ENCODE assay signal across 14 mouse cellular contexts in the genomic region with DNA sequence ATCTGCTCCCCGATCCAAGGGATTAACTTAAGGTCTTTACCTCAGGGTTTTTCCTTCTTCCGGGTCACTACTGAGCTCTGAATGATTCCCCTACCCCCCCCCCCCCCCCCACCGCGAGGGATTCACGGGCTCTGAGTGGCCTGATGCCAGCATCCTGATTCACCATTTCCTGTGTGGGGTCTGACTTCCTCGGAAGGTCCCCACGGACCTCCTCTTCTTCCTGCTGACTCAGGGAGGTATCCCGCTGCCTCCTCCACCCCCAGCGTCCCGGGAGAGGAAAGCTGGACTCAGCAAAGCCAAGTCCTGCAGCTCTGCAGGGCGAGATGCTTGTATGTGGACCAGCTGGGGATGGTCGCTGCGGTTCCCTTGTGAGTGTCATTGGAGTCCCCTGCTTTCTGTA.
DNase-seq lines count a peak whose midpoint lies in the region; ATAC-seq and TF ChIP-seq lines count a peak whose summit lies in the region.
"Had no signal": no experiment of that assay in that cellular context is flagged by ENCODE, and none has a peak within 500 bp of the region (broad histone marks: within the 10 kb centered on the region; RNA-seq: fewer than 3 reads in every experiment).

No protein-coding gene starts in this region.

- peaks cover 4% of the 10 kb centered on the region; the same call in 1 of the 2 replicates for H3K4me1 ChIP-seq in kidney, adult 2 months (ENCODE audit: control insufficient read depth, insufficient read depth, low read length)
- no peaks in the 10 kb centered on the region for H3K4me1 ChIP-seq in intestine, postnatal 0 days (replicated peaks; ENCODE audit: control insufficient read depth, insufficient read depth, low read length)
- H3K4me1 ChIP-seq: forebrain, embryonic 13.5 days; intestine, embryonic 15.5 days; midbrain, embryonic 15.5 days; neural tube, embryonic 13.5 days had no signal

- ATAC-seq in intestine, postnatal 0 days, result no peak
- ATAC-seq: forebrain, embryonic 13.5 days; intestine, embryonic 15.5 days; midbrain, embryonic 15.5 days had no signal

- H3K4me3 ChIP-seq in kidney, adult 2 months (ENCODE audit: insufficient read depth, low read depth, low read length), result no peak overlapping the region
- no peak overlapping the region for H3K4me3 ChIP-seq in intestine, postnatal 0 days (ENCODE audit: low read depth, low read length)
- H3K4me3 ChIP-seq: embryonic facial prominence, embryonic 13.5 days; forebrain, embryonic 13.5 days; intestine, embryonic 15.5 days; midbrain, embryonic 15.5 days; neural tube, embryonic 13.5 days had no signal

- WGBS in kidney, adult 2 months, result 50% methylated on average over 13 of the region's 13 CpGs
- whole genome bisulfite sequencing in intestine, postnatal 0 days, result 57% methylated on average over 12 of the region's 13 CpGs

- no peaks in the 10 kb centered on the region for H3K36me3 ChIP-seq in kidney, adult 2 months (ENCODE audit: control insufficient read depth, insufficient read depth, low read length)
- H3K36me3 ChIP-seq in intestine, postnatal 0 days (ENCODE audit: control insufficient read depth, insufficient read depth), result no peaks in the 10 kb centered on the region
- H3K36me3 ChIP-seq: embryonic facial prominence, embryonic 13.5 days; intestine, embryonic 15.5 days; midbrain, embryonic 15.5 days; neural tube, embryonic 13.5 days had no signal

- no peak overlapping the region for H3K9ac ChIP-seq in intestine, postnatal 0 days (ENCODE audit: low read depth, low read length)
- H3K9ac ChIP-seq: embryonic facial prominence, embryonic 13.5 days; forebrain, embryonic 13.5 days; intestine, embryonic 15.5 days; liver, embryonic 14.5 days; midbrain, embryonic 15.5 days; neural tube, embryonic 13.5 days had no signal

- no peak for TF ChIP-seq CTCF in kidney, adult 2 months (conservative IDR thresholded peaks at IDR 0.05; ENCODE audit: insufficient read depth, insufficient read length, low read depth, low read length)
- TF ChIP-seq CTCF in intestine, postnatal 0 days (IDR thresholded peaks at IDR 0.05; ENCODE audit: low read depth), result no peak

- no peak for TF ChIP-seq POLR2A in kidney, adult 2 months (IDR thresholded peaks at IDR 0.05; ENCODE audit: low read depth, low read length)

- H3K27ac ChIP-seq in kidney, adult 2 months (ENCODE audit: insufficient read depth, low read depth, low read length), result no peak overlapping the region
- no peak overlapping the region for H3K27ac ChIP-seq in intestine, postnatal 0 days (ENCODE audit: low read depth, low read length)
- H3K27ac ChIP-seq: embryonic facial prominence, embryonic 13.5 days; forebrain, embryonic 13.5 days; intestine, embryonic 15.5 days; liver, embryonic 14.5 days; midbrain, embryonic 15.5 days; neural tube, embryonic 13.5 days had no signal

- H3K27me3 ChIP-seq in kidney, adult 2 months (replicated peaks; ENCODE audit: control insufficient read depth, insufficient read depth, low read length), result no peaks in the 10 kb centered on the region
- H3K27me3 ChIP-seq in intestine, postnatal 0 days (replicated peaks; ENCODE audit: control insufficient read depth, insufficient read depth, low read length), result no peaks in the 10 kb centered on the region
- H3K27me3 ChIP-seq: embryonic facial prominence, embryonic 13.5 days; forebrain, embryonic 13.5 days; intestine, embryonic 15.5 days; midbrain, embryonic 15.5 days; neural tube, embryonic 13.5 days had no signal

- H3K4me2 ChIP-seq in intestine, postnatal 0 days (replicated peaks; ENCODE audit: low read depth), result no peak overlapping the region
- H3K4me2 ChIP-seq: embryonic facial prominence, embryonic 13.5 days; forebrain, embryonic 13.5 days; intestine, embryonic 15.5 days; midbrain, embryonic 15.5 days; neural tube, embryonic 13.5 days had no signal

- DNase-seq in kidney, adult 2 months, result peak; percentile 67
- no peak for DNase-seq in kidney, adult 11 months
- DNase-seq in adrenal gland, postnatal 36 days, result peak; percentile 29 to 66
- DNase-seq in heart, postnatal 4 days, result peak; percentile 67
- peak; percentile 41 for DNase-seq in lung, postnatal 14 days
- no peak for DNase-seq in cerebellum, adult 9-10 months
- DNase-seq: cerebellum, adult 2 months had no signal

- no peaks in the 10 kb centered on the region for H3K9me3 ChIP-seq in intestine, postnatal 0 days (ENCODE audit: control insufficient read depth)
- H3K9me3 ChIP-seq: embryonic facial prominence, embryonic 13.5 days; intestine, embryonic 15.5 days; midbrain, embryonic 15.5 days; neural tube, embryonic 13.5 days had no signal

Comparison
In these comparisons a context has a peak if more than half of its experiments do, and no peak if none do; other contexts are left out.
1. DNase-seq: peak in kidney, adult 2 months (single experiment), adrenal gland, postnatal 36 days (2 of 2), heart, postnatal 4 days (single experiment) and lung, postnatal 14 days (single experiment); none in kidney, adult 11 months (single experiment) and cerebellum, adult 9-10 months (single experiment).